Mouse (Mus musculus) liver, adult 10 weeks (tissue): ENCODE results near the gene Fhod1. TPM values are rescaled to one million over a fixed set of nuclear protein-coding genes. Genes with fewer than 3 reads are reported as not detected.

Experiments
- polyA plus RNA-seq: library from polyadenylated mRNA; stranded (reverse); fragments of 350-450 nt; fragmentation: Illumina TruSeq; extraction: RNeasy Lipid Tissue Mini Kit (QIAGEN cat#74804); gene quantifications from one replicate; pipeline ENCODE4 v1.2.3, GENCODE M21; 2014; ENCODE audit warnings: low read depth, low replicate concordance

Gene Fhod1
- polyA plus RNA-seq = 0.13 TPM

GRCm38 (mm10) chr8:105347428-105348221, at the start of gene Fhod1:
Gene Fhod1, minus strand, starts transcription at chr8:105347953.

GRCm38 (mm10) chr8:105373032-105373431, 25.3 kb upstream of the Fhod1 start, which contains the start of gene Plekhg4:
Gene Plekhg4, plus strand, starts transcription at chr8:105373274.

GRCm38 (mm10) chr8:105348450-105349095, 820 bp upstream of the Fhod1 start, which contains the start of gene Slc9a5:
Gene Slc9a5, plus strand, starts transcription at chr8:105348843.

GRCm38 (mm10) chr8:105326141-105326672, 21.5 kb downstream of the Fhod1 start, which contains the start of the genes Lrrc29 and Tmem208:
Gene Lrrc29, minus strand, starts transcription at chr8:105326278.
Gene Tmem208, plus strand, starts transcription at chr8:105326354.

GRCm38 (mm10) chr8:105305211-105306145, 42.3 kb downstream of the Fhod1 start, which contains the start of gene Elmo3:
Gene Elmo3, plus strand, starts transcription at chr8:105305601.

GRCm38 (mm10) chr8:105297511-105298192, 50.1 kb downstream of the Fhod1 start, which contains the start of gene E2f4:
Gene E2f4, plus strand, starts transcription at chr8:105297663.

GRCm38 (mm10) chr8:105295895-105296573, 51.7 kb downstream of the Fhod1 start, which contains the start of gene Exoc3l:
Gene Exoc3l, minus strand, starts transcription at chr8:105296101.

GRCm38 (mm10) chr8:105289805-105290460, 57.8 kb downstream of the Fhod1 start, which contains the start of gene 4931428F04Rik:
Gene 4931428F04Rik, minus strand, starts transcription at chr8:105289864.

Other genes starting within 250 kb of the Fhod1 start
- gene Ces4a, start 216.2 kb downstream of the Fhod1 start, polyA plus RNA-seq = 0.56 TPM
- 31.0 TPM for gene Cbfb, start 177.3 kb downstream of the Fhod1 start, polyA plus RNA-seq
- gene D230025D16Rik, start 122.8 kb downstream of the Fhod1 start, polyA plus RNA-seq = 44.6 TPM
- gene B3gnt9, start 92.8 kb downstream of the Fhod1 start, polyA plus RNA-seq = not detected
- 0.82 TPM for gene Tradd, start 83.3 kb downstream of the Fhod1 start, polyA plus RNA-seq
- 0.21 TPM for gene Fbxl8, start 83.3 kb downstream of the Fhod1 start, polyA plus RNA-seq
- not detected for gene Hsf4, start 78.2 kb downstream of the Fhod1 start, polyA plus RNA-seq
- 0.24 TPM for gene Nol3, start 71.8 kb downstream of the Fhod1 start, polyA plus RNA-seq
- gene 4931428F04Rik, start 58.1 kb downstream of the Fhod1 start, polyA plus RNA-seq = 0.21 TPM
- not detected for gene Exoc3l, start 51.9 kb downstream of the Fhod1 start, polyA plus RNA-seq
- 4.1 TPM for gene E2f4, start 50.3 kb downstream of the Fhod1 start, polyA plus RNA-seq
- gene Elmo3, start 42.4 kb downstream of the Fhod1 start, polyA plus RNA-seq = 3.2 TPM
- 0.24 TPM for gene Lrrc29, start 21.7 kb downstream of the Fhod1 start, polyA plus RNA-seq
- gene Tmem208, start 21.6 kb downstream of the Fhod1 start, polyA plus RNA-seq = 17.8 TPM
- gene Slc9a5, start 890 bp upstream of the Fhod1 start, polyA plus RNA-seq = not detected
- gene Plekhg4, start 25.3 kb upstream of the Fhod1 start, polyA plus RNA-seq = not detected
- gene Kctd19, start 65.5 kb upstream of the Fhod1 start, polyA plus RNA-seq = not detected
- gene Lrrc36, start 65.6 kb upstream of the Fhod1 start, polyA plus RNA-seq = not detected
- gene Tppp3, start 123.6 kb upstream of the Fhod1 start, polyA plus RNA-seq = not detected
- 0.29 TPM for gene Zdhhc1, start 148.9 kb upstream of the Fhod1 start, polyA plus RNA-seq
- not detected for gene Hsd11b2, start 170.8 kb upstream of the Fhod1 start, polyA plus RNA-seq
- 22.2 TPM for gene Atp6v0d1, start 218.1 kb upstream of the Fhod1 start, polyA plus RNA-seq